Mouse (Mus musculus) neural tube, embryonic 11.5 days (tissue): ENCODE measurements around the gene Gm49416. TPM values are rescaled to one million over a fixed set of nuclear protein-coding genes. Genes with fewer than 3 reads are reported as not detected.

Source experiments
- microRNA-seq: library from miRNA; unstranded; fragments of <30 nt; microRNA quantifications from one replicate; pipeline ENCODE4, GENCODE M21; 2016
- polyA plus RNA-seq: library from polyadenylated mRNA; unstranded; fragments of >200 nt; fragmentation: Nextera tagmentation; extraction: Ambion mirVana; gene quantifications from 2 replicates; pipeline ENCODE4 v1.2.1, GENCODE M21; 2014

Gene Gm49416
- polyA plus RNA-seq, 1 experiment from 2014 or later = not detected

Small RNAs within 50 kb of the gene (microRNA-seq; reads per million reads assigned to microRNA genes)
- gene Mir5136 = not detected

Other genes with a start within 250 kb of the Gm49416 start
- 0.05 TPM in 2 replicates for gene Chrm1, start 225.1 kb upstream of the Gm49416 start, polyA plus RNA-seq
- 132 and 135 TPM in 2 replicates for gene Slc3a2, start 165.6 kb upstream of the Gm49416 start, polyA plus RNA-seq
- 87.8 and 92.8 TPM in 2 replicates for gene Wdr74, start 153.1 kb upstream of the Gm49416 start, polyA plus RNA-seq
- 1.4 and 2.1 TPM in 2 replicates for gene 1700092M07Rik, start 148.2 kb upstream of the Gm49416 start, polyA plus RNA-seq
- 97.6 and 103 TPM in 2 replicates for gene Stx5a, start 147.5 kb upstream of the Gm49416 start, polyA plus RNA-seq
- gene Nxf1, start 131.9 kb upstream of the Gm49416 start, polyA plus RNA-seq = 243 and 245 TPM in 2 replicates
- 181 and 195 TPM in 2 replicates for gene Tmem223, start 117.9 kb upstream of the Gm49416 start, polyA plus RNA-seq
- 41.8 and 46.7 TPM in 2 replicates for gene Tmem179b, start 114.5 kb upstream of the Gm49416 start, polyA plus RNA-seq
- 20.7 and 22.4 TPM in 2 replicates for gene Taf6l, start 102.5 kb upstream of the Gm49416 start, polyA plus RNA-seq
- gene Polr2g, start 90.3 kb upstream of the Gm49416 start, polyA plus RNA-seq = 172 and 182 TPM in 2 replicates
- gene Zbtb3, start 86.4 kb upstream of the Gm49416 start, polyA plus RNA-seq = 6.6 and 7.2 TPM in 2 replicates
- gene Ttc9c, start 69.6 kb upstream of the Gm49416 start, polyA plus RNA-seq = 50.6 and 51.6 TPM in 2 replicates
- 5.7 and 6.1 TPM in 2 replicates for gene Hnrnpul2, start 68.9 kb upstream of the Gm49416 start, polyA plus RNA-seq
- 0.57 TPM in 1 of 2 replicates, not detected in the other for gene AC129217.1, start 59.2 kb upstream of the Gm49416 start, polyA plus RNA-seq
- 54.1 and 55.3 TPM in 2 replicates for gene Bscl2, start 51.5 kb upstream of the Gm49416 start, polyA plus RNA-seq
- 137 and 151 TPM in 2 replicates for gene Gng3, start 49.7 kb upstream of the Gm49416 start, polyA plus RNA-seq
- gene Lrrn4cl, start 38.2 kb upstream of the Gm49416 start, polyA plus RNA-seq = 0.32 and 0.44 TPM in 2 replicates
- 182 and 186 TPM in 2 replicates for gene Ubxn1, start 17.4 kb upstream of the Gm49416 start, polyA plus RNA-seq
- 52.9 and 55.0 TPM in 2 replicates for gene Uqcc3, start 8.0 kb upstream of the Gm49416 start, polyA plus RNA-seq
- gene Lbhd1, start 5.2 kb upstream of the Gm49416 start, polyA plus RNA-seq = 93.5 and 93.8 TPM in 2 replicates
- gene Gm49403, start 5.0 kb upstream of the Gm49416 start, polyA plus RNA-seq = not detected in 2 replicates
- 103 and 112 TPM in 2 replicates for gene 1810009A15Rik, start 73 bp upstream of the Gm49416 start, polyA plus RNA-seq
- 40.8 and 49.9 TPM in 2 replicates for gene Ints5, start 4.1 kb downstream of the Gm49416 start, polyA plus RNA-seq
- 116 and 128 TPM in 2 replicates for gene Ganab, start 9.1 kb downstream of the Gm49416 start, polyA plus RNA-seq
- gene B3gat3, start 31.4 kb downstream of the Gm49416 start, polyA plus RNA-seq = 50.6 and 59.0 TPM in 2 replicates
- 0.88 and 1.2 TPM in 2 replicates for gene Rom1, start 40.4 kb downstream of the Gm49416 start, polyA plus RNA-seq
- gene Eml3, start 40.6 kb downstream of the Gm49416 start, polyA plus RNA-seq = 7.9 and 9.3 TPM in 2 replicates
- 55.6 and 57.5 TPM in 2 replicates for gene Mta2, start 52.9 kb downstream of the Gm49416 start, polyA plus RNA-seq
- 30.2 and 36.3 TPM in 2 replicates for gene Tut1, start 64.9 kb downstream of the Gm49416 start, polyA plus RNA-seq
- gene Eef1g, start 78.1 kb downstream of the Gm49416 start, polyA plus RNA-seq = 468 and 469 TPM in 2 replicates
- 4.4 and 4.5 TPM in 2 replicates for gene Ahnak, start 100.4 kb downstream of the Gm49416 start, polyA plus RNA-seq
- not detected in 2 replicates for gene Scgb1a1, start 199.0 kb downstream of the Gm49416 start, polyA plus RNA-seq
- 12.2 and 14.5 TPM in 2 replicates for gene Asrgl1, start 246.7 kb downstream of the Gm49416 start, polyA plus RNA-seq